Mouse (Mus musculus) ES-E14 (cell line): ENCODE measurements around the gene BC034090.

Experiments used
- CHD2 ChIP-seq: IDR thresholded peaks from 2 replicates; pipeline ENCODE4 v1.6.1; 2014; ENCODE audit warnings: mild to moderate bottlenecking, low read depth, low read length, inconsistent platforms
- HCFC1 ChIP-seq: IDR thresholded peaks from 2 replicates; pipeline ENCODE4 v1.6.1; 2012; ENCODE audit warnings: low read length, inconsistent platforms, borderline replicate concordance; ENCODE audit not compliant: insufficient read depth
- MAFK ChIP-seq: IDR thresholded peaks from 2 replicates; pipeline ENCODE4 v1.6.1; 2014; ENCODE audit warnings: mild to moderate bottlenecking, low read depth, low read length, inconsistent platforms; ENCODE audit not compliant: insufficient read depth
- ZC3H11A ChIP-seq: IDR thresholded peaks from 2 replicates; pipeline ENCODE4 v1.6.1; 2012; ENCODE audit warnings: low read depth, mild to moderate bottlenecking, inconsistent platforms, low read length, borderline replicate concordance

DNA sequence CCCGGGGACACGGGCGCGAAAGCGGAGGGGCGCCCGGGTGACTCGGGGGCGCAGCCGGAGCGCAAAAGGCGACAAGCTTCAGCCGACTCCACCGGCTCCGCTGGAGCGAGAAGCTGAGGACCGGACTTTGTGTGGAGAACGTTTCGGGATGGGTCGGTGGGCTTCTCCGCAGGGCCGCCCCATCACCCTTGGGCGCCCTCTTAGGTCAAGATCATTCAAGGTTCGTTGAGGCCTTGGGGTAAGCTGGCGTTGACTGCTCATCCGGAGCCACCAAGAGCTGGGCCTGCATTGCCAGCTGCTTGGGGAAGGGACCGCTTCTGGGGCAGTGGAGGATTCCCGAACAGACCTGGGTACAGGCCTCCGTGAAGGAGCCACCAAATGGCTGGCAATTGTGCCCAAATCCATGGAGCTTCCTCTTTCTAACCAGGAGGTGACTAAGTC, 547 bp upstream of the BC034090 start:
- TF ChIP-seq ZC3H11A (no peak), MAFK (no peak), HCFC1 (no peak), CHD2 (no peak)
